Mouse (Mus musculus): ENCODE data around the gene Wdpcp. TPM values are rescaled to one million over a fixed set of nuclear protein-coding genes. Genes with fewer than 3 reads are reported as not detected.
A peak's percentile ranks its signal among the peaks of the same experiment; 100 is the strongest.

Wdpcp gene
- total RNA-seq, 1 experiment from 2014 or later = 11.4 TPM

DNA sequence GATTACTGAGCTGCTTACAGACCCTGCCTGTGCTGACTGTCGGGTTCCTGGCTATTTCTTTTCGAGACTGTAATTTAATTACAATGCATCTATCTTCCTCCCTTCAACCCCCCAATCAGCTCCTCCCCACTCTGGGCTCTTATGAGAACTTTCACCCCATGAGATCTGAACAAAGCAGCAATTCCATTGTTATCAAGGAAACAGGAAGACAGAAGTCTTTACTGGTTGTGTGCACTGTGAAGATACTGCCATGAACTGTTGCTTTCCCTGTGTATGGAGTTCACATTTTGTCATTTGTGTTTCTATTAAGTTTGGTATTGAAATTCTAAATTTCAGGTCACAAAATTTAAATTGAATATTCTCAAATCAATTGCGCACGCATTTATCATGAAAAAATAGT lies 177.5 kb downstream of the Wdpcp start:
- no peak for DNase-seq

DNA sequence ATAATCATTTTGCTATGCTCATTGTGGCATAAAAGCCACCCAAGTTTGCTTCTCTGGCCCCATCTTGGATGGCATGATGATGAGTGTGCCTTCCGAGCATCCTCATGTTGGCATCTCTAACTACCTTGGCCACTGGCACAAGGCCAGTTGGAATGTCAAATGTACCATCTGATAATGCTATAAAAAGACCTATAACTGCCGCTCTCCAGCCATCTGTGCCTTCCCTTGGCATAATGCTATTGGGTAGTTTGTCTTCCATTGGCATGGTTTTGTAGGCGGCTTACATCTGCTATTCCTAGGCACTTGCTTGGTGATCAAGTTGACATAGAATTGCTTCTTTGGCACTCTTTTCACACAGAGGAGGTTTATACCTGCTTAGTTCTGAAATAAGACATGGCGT lies 191.2 kb downstream of the Wdpcp start:
- no peak for DNase-seq

DNA sequence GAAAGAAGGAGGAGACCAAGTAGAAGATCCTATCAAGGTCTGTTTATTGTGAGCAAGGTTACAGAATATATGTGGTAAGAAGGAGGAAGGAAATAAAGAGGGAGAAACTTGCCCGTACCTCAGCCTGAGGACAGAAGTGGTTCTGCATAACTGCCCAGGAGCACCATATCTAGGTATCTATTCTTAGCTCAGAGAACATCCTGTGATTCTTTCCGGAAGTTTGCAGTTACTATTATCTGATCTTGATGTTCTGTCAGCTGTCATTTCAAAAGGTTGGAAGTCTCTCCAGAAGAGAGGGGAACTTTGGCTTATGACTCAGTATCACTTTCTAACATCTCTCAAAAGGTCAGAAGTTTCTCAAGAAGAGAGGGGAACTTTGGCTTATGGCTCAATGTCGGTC lies 216.8 kb downstream of the Wdpcp start:
- DNase-seq = no peak

DNA sequence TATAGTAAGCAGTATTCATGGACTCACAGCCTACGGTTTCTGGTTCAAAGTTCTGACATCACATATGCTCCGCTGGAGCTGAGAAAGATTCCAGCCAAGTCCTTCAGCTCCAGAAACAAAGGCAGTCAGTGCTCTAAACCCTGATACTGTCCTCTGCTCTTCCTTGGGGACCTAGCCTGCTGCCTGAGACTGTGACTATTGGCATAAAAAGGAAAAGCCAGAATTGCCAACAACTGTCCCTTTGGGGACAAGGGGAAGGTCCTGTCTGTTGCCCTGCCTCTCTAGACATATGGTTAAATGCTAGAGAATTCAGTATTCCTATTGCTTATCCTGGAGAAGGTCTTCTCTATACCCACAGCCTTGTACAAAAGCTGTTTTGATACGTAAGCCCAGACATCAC lies 252.9 kb downstream of the Wdpcp start:
- peak; percentile 14 for DNase-seq

DNA sequence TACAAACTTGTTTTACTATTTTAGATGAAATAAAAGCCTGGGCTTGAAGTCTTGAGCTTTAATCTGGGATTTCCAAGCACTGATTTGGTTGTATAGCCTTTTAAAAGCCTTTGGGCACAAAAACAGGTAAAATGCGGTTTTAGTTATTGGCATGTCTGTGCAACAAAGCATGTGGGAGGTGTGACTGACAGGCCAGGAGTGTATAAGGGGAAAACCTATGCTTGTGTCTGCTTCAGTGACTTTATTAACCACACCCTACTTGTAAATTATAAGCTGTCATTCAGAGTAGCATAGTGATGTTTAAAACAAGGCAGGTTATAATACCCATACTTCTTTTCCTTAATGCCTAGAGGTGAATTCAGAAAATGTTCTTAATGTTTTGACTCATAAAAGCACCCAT lies 254.5 kb downstream of the Wdpcp start:
- no peak for DNase-seq

DNA sequence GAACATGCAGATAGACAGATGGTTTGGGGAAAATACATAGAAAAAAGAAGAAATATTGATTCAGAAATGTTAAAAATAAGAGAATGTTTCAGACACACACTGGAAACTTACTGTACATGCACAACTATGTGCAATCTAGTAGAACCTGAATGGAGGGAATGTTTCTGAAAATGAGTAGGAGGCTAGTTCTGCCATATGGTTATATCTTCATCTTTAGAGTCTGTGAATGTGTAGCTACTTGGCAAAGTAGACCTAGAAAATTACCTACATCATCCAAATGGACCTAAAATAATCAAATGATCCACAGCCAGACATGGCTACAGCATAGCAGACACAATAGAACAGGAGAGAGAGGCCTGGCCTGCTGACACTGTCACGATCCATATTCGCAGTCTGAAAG lies 275.0 kb downstream of the Wdpcp start:
- DNase-seq = no peak

DNA sequence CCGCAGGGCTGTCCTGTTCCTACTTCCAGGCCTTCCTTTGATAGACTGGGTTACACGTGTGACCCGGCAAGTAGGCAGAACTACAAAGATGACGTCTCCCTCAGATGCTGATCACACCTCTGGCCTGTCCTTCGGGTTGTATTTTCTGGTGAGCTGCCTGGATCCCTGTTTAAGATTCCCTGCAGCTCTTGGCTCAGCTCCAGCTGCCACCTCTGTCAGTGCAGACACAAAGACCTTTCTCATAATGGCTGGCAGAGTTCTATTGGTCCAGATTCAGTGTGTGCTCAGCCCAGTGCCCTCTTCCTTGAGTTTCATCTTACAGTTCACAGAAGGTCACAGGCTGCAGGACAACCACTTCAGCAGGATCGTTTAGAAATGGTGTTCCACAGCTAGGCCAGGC lies 292.0 kb downstream of the Wdpcp start:
- DNase-seq = peak; percentile 29

DNA sequence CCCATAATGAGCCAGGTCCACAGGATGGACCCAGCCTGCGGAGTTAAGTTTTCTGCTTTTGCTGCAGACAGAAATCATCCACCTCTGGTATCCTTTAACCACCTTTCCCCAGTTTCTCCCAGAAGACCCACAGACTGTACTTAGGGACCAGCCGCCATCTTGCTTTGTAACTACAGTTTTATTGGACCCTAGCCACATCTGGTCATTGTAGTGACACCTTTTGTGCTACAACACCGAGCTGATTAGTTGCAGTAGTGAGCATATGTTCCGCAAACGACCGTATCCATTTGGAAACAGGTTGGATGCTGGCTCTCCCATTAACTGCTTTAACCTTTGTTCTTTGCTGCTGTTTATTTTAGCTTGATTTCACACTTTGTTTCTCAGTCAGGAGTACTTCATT lies 292.5 kb downstream of the Wdpcp start:
- DNase-seq = no peak

DNA sequence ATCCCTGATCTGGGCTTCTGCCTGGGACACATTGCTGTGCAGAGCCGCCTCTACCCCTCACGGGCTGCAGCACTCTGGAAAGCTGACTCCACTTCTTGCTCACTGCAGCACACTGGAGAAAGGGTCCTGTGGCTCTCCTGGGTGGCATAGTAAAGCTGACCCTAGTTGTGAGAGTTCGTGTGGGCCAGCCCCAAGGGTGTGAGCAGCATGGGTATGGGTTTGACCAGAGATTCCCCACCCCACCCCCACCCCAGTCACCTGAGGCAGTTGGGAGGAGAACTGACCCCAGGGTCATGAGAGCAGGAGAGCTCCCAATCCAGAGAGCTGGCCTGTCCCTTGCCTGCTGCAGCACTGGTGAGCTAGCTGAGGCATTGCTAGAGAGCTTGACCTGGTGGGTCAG lies 296.6 kb downstream of the Wdpcp start:
- DNase-seq = no peak

DNA sequence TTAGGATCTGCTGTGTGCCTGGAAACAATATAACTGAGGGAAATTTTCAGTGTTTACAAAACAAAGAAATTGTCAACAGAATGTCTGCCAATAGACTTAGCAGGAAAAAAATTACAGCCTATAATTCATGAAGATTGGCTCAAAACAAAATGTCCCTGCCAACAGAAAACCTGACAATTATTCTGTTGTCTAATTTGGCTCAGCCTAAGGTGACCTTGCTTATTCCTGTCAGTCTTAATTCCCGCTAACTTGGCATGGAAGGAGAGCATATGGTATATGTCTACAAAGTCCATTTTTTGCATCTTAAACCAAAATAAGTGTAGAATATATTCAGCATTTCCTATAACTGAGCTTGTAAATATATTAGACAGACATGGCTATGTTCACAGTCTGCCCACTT lies 298.8 kb downstream of the Wdpcp start:
- DNase-seq = no peak

DNA sequence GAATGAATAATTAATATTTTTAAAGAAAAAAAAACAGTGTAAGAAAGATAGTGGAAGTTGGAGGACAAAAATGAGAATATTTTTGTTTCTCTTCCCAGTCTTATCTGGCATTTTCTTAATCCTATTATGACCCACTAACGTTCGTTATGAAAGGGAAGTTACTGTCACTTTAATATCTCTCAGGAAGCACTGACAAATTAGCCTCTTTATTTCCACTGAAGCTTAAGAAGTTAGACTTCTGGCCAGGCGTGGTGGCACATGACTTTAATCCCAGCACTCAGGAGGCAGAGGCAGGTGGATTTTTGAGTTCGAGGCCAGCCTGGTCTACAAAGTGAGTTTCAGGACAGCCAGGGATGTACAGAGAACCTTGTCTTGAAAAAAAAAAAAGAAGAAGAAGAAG lies 299.7 kb downstream of the Wdpcp start:
- no peak for DNase-seq

DNA sequence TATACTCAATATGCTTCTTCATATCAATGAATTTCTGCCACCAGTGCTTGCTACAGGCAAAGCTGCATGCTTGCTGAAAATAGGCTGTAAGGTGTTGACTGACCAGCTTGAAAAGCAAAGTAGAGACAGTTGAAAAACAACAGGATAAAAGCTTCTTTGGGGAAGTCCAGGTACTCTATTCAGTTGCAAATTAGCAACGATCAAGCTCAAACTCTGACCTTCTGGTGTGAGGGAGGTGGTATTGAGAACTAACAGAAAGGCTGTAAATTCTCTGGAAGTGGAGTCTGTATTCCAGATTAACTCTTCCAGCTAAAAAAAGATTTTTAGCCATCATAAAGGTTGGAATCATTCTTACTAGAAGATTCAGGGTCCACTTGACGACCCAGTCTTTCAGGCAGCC lies 303.0 kb downstream of the Wdpcp start:
- DNase-seq = no peak

DNA sequence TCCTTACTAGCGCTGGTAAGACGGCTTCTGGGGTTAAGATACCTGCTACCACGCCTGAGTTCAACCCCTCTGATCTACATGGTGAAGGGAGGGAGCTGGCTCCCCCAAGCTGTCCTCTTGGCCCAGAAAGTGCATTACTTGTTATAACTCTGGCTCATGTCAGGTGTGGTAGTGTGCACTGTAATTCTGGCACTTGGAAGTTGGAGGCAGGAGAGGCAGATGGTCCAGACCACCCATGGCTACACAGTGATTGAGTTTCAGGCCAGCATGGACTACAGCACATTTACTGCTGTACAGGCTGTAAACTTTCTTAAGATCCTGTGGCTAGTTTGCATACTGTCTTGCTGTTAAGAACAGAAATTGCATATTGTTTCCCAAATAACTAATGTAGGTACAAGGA lies 322.7 kb downstream of the Wdpcp start:
- no peak for DNase-seq

DNA sequence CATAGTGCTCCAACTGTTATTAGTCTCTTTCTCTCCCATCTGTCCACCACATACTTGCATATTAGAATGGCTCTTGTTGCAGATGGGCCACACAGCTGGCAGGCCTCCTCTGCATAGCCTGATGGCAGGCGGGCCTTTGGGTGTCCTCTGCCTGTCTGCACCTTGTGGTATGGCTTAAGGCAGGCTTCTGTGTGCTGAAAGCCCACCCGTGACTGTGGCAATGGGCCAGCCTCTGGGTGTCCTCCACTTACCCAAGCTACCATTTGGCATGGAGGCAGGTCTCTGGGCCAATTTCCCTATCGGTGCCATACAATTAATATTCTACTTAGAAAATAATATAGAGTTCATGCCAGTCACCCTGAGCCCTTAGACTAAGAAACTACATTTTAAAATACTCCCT lies 350.5 kb downstream of the Wdpcp start:
- DNase-seq = no peak

Small RNA genes within 50 kb of the gene (microRNA-seq; reads per million reads assigned to microRNA genes)
- 0 reads per million in 2 experiments for gene Gm22990

Other genes with a start within 250 kb of the Wdpcp start
- gene Ugp2, start 201.0 kb upstream of the Wdpcp start, total RNA-seq (2021) = 71.8 and 91.9 TPM in 2 replicates
- 575 and 595 TPM in 2 replicates for gene Mdh1, start 132 bp downstream of the Wdpcp start, total RNA-seq (2021)

Measured in adrenal gland, postnatal 14 days (tissue).